Mouse (Mus musculus) ovary, postnatal 14 days (tissue): ENCODE measurements at regions not wholly inside any gene's neighbourhood (a gene's known extent, or its start where the extent isn't known, plus 50 kb on each side); places are given as distances from the start of the nearest gene placed in this dataset.

Experiments used
- DNase-seq: peaks from one replicate; pipeline ENCODE4 v3.0.0; 2022; ENCODE audit warnings: low spot score

DNA sequence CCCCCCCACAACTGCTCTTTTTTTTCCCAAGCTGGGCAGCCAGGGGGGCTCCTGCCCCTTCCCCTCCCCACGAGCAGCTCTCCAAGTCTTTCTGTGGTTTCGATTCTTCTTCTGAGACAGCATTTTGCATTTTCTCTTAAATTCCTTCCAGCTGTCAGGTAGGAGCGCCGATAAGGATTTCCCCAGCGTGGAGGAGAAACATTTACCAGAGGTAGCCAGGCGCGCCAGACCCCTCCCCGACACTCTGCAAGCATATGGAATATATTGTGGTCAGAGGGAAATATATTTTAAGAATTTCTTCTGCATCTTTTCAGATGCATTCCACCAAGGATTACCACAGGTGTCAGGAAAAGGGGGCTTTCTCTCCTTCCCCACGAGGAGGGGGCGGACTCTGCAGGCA lies 111.9 kb downstream of the Tbx5 start:
- no peak for DNase-seq

DNA sequence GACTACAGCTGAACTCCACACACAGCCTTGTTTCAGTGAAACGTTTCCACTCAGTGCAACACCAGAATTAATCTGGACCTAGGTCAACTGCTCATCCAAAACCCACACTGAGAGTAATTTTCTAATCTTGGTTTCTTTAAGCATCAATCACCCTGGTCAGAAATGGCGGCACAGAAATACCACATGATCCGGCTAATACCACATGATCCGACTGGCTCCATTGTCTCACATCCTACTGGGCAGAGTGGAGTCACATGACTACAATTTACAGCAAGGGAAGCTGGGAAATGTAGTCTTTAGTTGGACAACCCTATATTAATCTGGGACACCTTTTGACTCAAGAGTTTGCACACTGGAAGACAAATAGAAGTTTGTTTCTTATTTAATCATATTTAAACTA lies 115.9 kb downstream of the Tbx5 start:
- DNase-seq, result no peak

- DNase-seq, result no peak
Measured at GRCm38 (mm10) chr5:119952085-119952484, 119.6 kb downstream of the Tbx5 start.

GRCm38 (mm10) chr5:119953189-119953588 lies 120.7 kb downstream of the Tbx5 start:
- DNase-seq, result no peak

DNA sequence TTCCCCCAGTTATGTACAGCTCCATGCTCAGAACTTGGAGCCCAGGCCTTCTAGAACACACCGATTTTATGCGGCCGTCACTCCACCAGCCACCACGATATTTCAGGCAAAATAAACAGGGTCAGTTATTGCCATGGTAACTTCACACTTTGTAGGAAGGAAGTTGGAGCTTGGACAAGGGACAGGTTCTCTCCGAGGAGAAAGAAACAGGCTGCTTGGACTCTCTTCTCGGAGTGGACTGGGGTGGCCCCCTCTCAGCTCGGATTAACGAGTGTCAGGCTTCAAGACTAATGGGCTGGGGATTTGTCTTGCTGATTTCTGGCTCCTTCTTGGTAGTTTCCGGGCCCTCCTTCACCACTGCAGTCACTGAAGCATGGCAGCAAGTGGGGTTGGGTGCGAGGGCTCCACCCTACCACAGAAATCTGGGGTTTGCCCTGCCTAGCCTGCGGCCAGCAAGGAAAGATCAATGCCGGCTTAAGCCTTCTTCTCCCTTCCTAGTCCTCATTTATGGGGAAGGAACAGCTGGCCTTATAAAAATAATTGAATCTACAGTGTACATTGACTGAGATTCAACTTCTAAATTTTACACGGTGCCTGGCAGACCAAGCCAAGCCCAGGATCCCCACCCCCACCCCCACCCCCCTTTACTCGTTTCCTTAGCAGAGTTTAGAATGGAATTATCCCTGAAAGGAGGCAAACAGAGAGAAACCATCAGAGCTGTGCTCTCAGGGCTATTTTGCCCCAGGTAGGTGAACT lies 121.5 kb downstream of the Tbx5 start:
- no peak for DNase-seq

DNA sequence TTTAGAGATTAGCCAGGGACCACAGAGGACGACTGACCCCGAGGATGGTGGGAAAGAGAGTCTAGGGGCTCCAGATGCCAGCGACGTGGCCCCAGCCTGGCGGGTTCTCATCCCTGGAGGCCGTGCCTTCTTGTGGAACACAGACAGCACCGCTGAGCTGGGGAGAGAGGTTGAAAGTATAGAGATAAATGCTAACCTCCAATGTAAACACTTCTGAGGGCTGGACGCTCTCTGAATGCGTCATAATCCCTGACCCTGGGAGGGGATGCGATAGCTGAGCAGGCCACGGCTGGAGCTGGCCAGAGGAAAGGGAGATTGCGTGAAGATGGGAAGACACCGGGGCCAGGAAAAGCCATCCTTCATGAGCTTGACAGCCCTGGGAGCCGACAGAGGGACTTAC lies 126.5 kb downstream of the Tbx5 start:
- DNase-seq, result no peak

GRCm38 (mm10) chr5:119964751-119965150 lies 132.3 kb downstream of the Tbx5 start:
- no peak for DNase-seq

GRCm38 (mm10) chr5:119971286-119971685 lies 138.8 kb downstream of the Tbx5 start:
- DNase-seq, result no peak

DNA sequence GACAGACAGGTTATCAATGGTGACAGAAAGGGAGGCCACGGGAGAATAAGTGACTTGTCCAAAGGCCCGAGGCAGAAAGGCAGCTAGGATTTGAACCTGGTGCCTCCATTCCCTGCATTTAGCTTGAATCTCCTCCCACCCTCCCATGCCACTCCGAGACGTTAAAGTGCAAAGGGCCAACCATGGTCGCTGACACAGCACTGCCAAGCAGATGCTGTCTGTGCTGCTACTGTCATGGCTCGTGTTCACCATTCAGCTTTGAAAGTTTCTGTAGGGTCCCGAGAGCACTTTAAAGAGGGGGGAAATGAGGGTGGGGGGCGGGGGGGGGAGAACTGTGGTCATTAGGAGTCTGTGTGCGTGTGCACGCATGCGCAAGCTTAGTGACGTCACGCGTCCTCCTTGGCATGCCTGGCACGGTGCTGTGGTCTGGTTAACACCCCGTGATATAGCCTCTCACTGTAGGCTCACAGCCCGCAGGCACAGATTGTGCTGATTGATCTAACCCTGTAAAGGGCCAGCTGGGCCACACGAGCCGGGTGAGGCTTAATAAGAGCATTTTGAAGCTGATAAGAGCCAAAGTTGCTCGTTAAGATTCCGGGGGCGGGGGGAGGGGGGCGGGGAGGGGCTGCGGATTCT lies 140.5 kb downstream of the Tbx5 start:
- no peak for DNase-seq

DNA sequence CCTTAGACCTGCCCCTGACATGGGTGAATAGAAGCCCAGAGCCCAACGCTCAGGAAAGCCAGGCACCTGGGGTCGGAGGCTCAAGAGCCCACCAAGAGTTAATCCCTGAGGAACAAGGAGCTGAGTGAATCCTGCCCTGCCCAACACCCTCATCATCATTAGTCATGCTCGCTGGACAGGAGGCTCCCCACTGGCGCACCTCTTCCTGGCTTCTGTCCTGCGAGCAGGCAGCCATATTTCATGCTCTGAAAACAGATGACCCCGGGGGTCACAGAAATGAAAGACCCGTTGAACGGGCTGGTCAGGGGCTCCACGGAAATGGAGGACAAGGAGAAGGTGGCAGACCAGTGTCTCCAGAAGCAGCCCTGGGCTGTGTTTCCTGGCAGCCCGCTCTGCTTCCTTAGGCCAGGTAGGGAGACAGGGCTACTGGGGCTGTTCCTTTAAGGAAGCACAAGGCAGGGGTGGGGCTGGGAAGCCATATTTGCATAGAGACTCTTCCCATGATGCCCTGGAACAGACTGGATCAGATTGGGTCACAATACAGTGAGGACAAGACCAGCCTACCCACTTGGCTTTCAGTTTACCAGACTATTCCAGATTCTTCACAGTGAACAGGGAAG lies 138.1 kb upstream of the Rbm19 start:
- DNase-seq, result no peak

GRCm38 (mm10) chr5:119981111-119981807 lies 135.0 kb upstream of the Rbm19 start:
- DNase-seq, result no peak

DNA sequence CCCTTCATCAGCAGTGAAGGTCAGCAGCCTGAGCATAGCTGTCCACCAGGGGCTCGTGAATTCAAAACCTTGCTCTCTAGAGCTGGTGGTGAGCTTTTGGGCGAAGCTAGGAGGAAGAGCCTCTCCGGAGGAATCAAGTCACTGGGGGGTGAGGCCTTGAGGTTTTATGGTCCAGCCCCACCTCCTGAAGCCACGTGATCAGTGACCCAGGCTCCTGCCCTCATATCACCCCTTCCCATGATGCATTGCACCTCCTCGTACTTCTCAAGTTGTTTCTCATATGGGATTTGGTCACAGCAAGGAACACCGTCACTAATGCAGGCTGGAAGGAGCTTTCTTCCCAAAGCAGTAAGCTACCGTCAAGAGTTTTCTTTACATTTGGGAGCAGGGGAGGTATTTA lies 132.1 kb upstream of the Rbm19 start:
- no peak for DNase-seq

- DNase-seq, result no peak
Measured at GRCm38 (mm10) chr5:119992130-119992529, 124.1 kb upstream of the Rbm19 start.

DNA sequence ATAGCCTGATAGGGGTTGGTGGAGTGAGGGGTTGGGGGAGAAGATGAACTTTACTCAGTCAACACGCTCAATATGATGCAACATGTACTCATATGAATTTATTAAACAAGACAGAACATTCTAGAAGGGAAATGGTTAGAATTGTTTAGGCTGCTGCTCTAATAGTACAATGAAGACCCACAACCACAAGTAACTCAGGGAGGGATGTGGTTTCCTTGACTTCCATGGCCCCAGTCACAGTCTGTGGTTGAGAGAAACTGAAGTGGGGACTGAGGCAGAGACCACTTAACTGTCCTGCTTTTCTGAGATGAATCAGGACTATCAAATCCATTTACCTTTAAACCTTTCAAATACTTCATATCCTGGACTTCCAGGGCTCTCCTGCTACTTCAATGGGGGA lies 120.5 kb upstream of the Rbm19 start:
- no peak for DNase-seq

GRCm38 (mm10) chr5:120005696-120006469 lies 110.4 kb upstream of the Rbm19 start:
- DNase-seq, result no peak

- DNase-seq, result no peak
Measured at GRCm38 (mm10) chr5:120007738-120008137, 108.5 kb upstream of the Rbm19 start.

- DNase-seq, result no peak
Measured at GRCm38 (mm10) chr5:120008306-120008705, 108.0 kb upstream of the Rbm19 start.

DNA sequence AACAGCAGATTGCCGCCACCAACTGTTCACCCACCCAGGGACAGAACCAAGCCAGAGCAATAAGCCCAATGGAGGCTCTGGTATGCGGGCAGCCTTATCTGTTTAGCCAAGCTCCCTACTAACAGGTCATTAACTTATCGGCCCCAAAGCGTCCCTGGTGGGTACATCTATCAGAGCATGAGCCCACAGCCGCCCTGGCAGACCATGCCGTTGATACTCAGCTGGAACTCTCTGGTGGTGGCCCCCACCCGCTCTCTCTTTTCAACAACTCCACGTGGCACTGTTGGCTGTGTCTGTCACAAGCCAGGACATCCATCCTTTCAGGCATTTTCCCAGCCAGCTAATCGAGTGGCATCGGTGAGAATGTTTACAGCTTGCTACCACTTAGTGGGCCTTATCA lies 100.8 kb upstream of the Rbm19 start:
- DNase-seq, result no peak

- DNase-seq, result no peak
Measured at GRCm38 (mm10) chr5:120018126-120018525, 98.1 kb upstream of the Rbm19 start.

GRCm38 (mm10) chr5:120020748-120021147 lies 95.5 kb upstream of the Rbm19 start:
- no peak for DNase-seq

GRCm38 (mm10) chr5:120022276-120022675 lies 94.0 kb upstream of the Rbm19 start:
- no peak for DNase-seq

GRCm38 (mm10) chr5:120024071-120024470 lies 92.2 kb upstream of the Rbm19 start:
- DNase-seq, result no peak
